8 mouse cellular contexts compared by ENCODE assay signal in genomic region chr11:48859014-48859413, GRCm38 (mm10). TPM values are rescaled to one million over a fixed set of nuclear protein-coding genes. Genes with fewer than 3 reads are reported as not detected.
DNase-seq lines count a peak whose midpoint lies in the region; ATAC-seq and TF ChIP-seq lines count a peak whose summit lies in the region.

No protein-coding gene starts in this region.

- H3K4me1 ChIP-seq in thymus, adult 2 months (replicated peaks; ENCODE audit: control insufficient read depth, insufficient read depth, low read length) = peaks cover 21% of the 10 kb centered on the region
- peaks cover 34% of the 10 kb centered on the region for H3K4me1 ChIP-seq in kidney, embryonic 15.5 days
- H3K4me1 ChIP-seq in lung, embryonic 16.5 days (replicated peaks; ENCODE audit: control insufficient read depth, insufficient read depth, low read length) = peaks cover 22% of the 10 kb centered on the region; the same call in 1 of the 2 replicates

- H3K36me3 ChIP-seq in thymus, adult 2 months (ENCODE audit: control insufficient read depth, insufficient read depth, low read length) = no peaks in the 10 kb centered on the region
- no peaks in the 10 kb centered on the region for H3K36me3 ChIP-seq in kidney, embryonic 15.5 days
- H3K36me3 ChIP-seq in lung, embryonic 16.5 days (ENCODE audit: control insufficient read depth, insufficient read depth, low read length) = no peaks in the 10 kb centered on the region

- no peak overlapping the region for H3K27ac ChIP-seq in thymus, adult 2 months (ENCODE audit: control insufficient read depth, insufficient read depth, low read length)
- no peak overlapping the region; the same call in 1 of the 2 replicates for H3K27ac ChIP-seq in kidney, embryonic 15.5 days
- no peak overlapping the region for H3K27ac ChIP-seq in lung, embryonic 16.5 days (ENCODE audit: low read length)

- ATAC-seq in kidney, embryonic 15.5 days (replicated peaks; ENCODE audit: low FRiP score) = no peak
- ATAC-seq in lung, embryonic 16.5 days (ENCODE audit: low read depth) = no peak

- H3K4me2 ChIP-seq in kidney, embryonic 15.5 days = peak overlapping the region; percentile 82
- peak overlapping the region; percentile 88 for H3K4me2 ChIP-seq in lung, embryonic 16.5 days (ENCODE audit: low read depth, low read length)

- peak; percentile 60 for DNase-seq in thymus, adult 2 months
- DNase-seq in thymus, adult 18-20 months = no peak
- peak; percentile 85 for DNase-seq in cerebellum, adult 9-10 months
- DNase-seq in heart, adult 8-10 months (ENCODE audit: low spot score) = peak; percentile 72
- DNase-seq in right cerebral cortex, adult 2 months (ENCODE audit: low spot score in 2 of 2) = peak; percentile 68 to 80
- no peak for DNase-seq in urinary bladder, postnatal 10 days (ENCODE audit: low spot score)

- no peak for TF ChIP-seq CTCF in thymus, adult 2 months (IDR thresholded peaks at IDR 0.05; ENCODE audit: borderline replicate concordance, control insufficient read depth, extremely low read depth, insufficient read depth, low read length, poor library complexity)

- whole genome bisulfite sequencing in thymus, adult 2 months = 2% methylated on average over 6 of the region's 6 CpGs
- 0% methylated on average over 6 of the region's 6 CpGs for WGBS in kidney, embryonic 15.5 days
- under 1% methylated on average over 6 of the region's 6 CpGs for WGBS in lung, embryonic 16.5 days

- no peaks in the 10 kb centered on the region for H3K9me3 ChIP-seq in kidney, embryonic 15.5 days (replicated peaks)
- no peaks in the 10 kb centered on the region for H3K9me3 ChIP-seq in lung, embryonic 16.5 days (ENCODE audit: control insufficient read depth, low read length)

- TF ChIP-seq POLR2A in thymus, adult 2 months (IDR thresholded peaks at IDR 0.05; ENCODE audit: control insufficient read depth, extremely low read depth, insufficient read depth, low read length, poor library complexity) = no peak

- H3K9ac ChIP-seq in kidney, embryonic 15.5 days = no peak overlapping the region
- H3K9ac ChIP-seq in lung, embryonic 16.5 days (ENCODE audit: low read length) = no peak overlapping the region

- no peak overlapping the region for H3K4me3 ChIP-seq in thymus, adult 2 months (ENCODE audit: control insufficient read depth, insufficient read depth, low read length)
- peak overlapping the region; percentile 58 for H3K4me3 ChIP-seq in kidney, embryonic 15.5 days (replicated peaks)
- no peak overlapping the region; the same call in 1 of the 2 replicates for H3K4me3 ChIP-seq in lung, embryonic 16.5 days (ENCODE audit: low read length)

- H3K27me3 ChIP-seq in thymus, adult 2 months (ENCODE audit: control insufficient read depth, insufficient read depth, low read length) = no peaks in the 10 kb centered on the region
- peaks cover 15% of the 10 kb centered on the region for H3K27me3 ChIP-seq in kidney, embryonic 15.5 days
- H3K27me3 ChIP-seq in lung, embryonic 16.5 days (ENCODE audit: control insufficient read depth, insufficient read depth, low read depth, low read length) = no peaks in the 10 kb centered on the region; the same call in 1 of the 2 replicates

RNA-seq across cellular contexts. Expression of gene Irgm1, which starts 12.5 kb away (rescaled TPM):
- polyA plus RNA-seq in thymus, adult 2 months (2012; rRNA removed) = 17.7 and 20.0 TPM in 2 replicates
- total RNA-seq in heart, adult 8-10 months (2022) = 10 to 100 TPM; 11.7 to 13.3 (median 12.1) TPM
- polyA plus RNA-seq in kidney, embryonic 15.5 days (2015; fragmentation: Nextera tagmentation; extraction: Ambion mirVana) = 15.2 and 15.5 TPM in 2 replicates
- polyA plus RNA-seq in lung, embryonic 16.5 days (2015; fragmentation: Nextera tagmentation; extraction: Ambion mirVana) = 10.6 and 14.9 TPM in 2 replicates

RNA-seq across cellular contexts. Expression of gene Gm12184, which starts 32.6 kb away (rescaled TPM):
- 8.1 and 20.2 TPM in 2 replicates for polyA plus RNA-seq in thymus, adult 2 months (2012; rRNA removed)
- total RNA-seq in heart, adult 8-10 months (2022) = 1 to 10 TPM; 1.6 to 5.4 (median 3.7) TPM
- polyA plus RNA-seq in kidney, embryonic 15.5 days (2015; fragmentation: Nextera tagmentation; extraction: Ambion mirVana) = 1.6 and 2.9 TPM in 2 replicates
- polyA plus RNA-seq in lung, embryonic 16.5 days (2015; fragmentation: Nextera tagmentation; extraction: Ambion mirVana) = 1.7 and 2.6 TPM in 2 replicates

RNA-seq across cellular contexts. Expression of gene Trim7, which starts 33.1 kb away (rescaled TPM):
- polyA plus RNA-seq in thymus, adult 2 months (2012; rRNA removed) = 11.6 and 13.0 TPM in 2 replicates
- 10 to 100 TPM; 15.6 to 31.7 (median 17.5) TPM for total RNA-seq in heart, adult 8-10 months (2022)
- 3.7 and 4.0 TPM in 2 replicates for polyA plus RNA-seq in kidney, embryonic 15.5 days (2015; fragmentation: Nextera tagmentation; extraction: Ambion mirVana)
- 0.51 and 1.2 TPM in 2 replicates for polyA plus RNA-seq in lung, embryonic 16.5 days (2015; fragmentation: Nextera tagmentation; extraction: Ambion mirVana)

RNA-seq across cellular contexts. Expression of gene Trim41, which starts 41.9 kb away (rescaled TPM):
- polyA plus RNA-seq in thymus, adult 2 months (2012; rRNA removed) = 41.7 and 41.9 TPM in 2 replicates
- total RNA-seq in heart, adult 8-10 months (2022) = 10 to 100 TPM; 22.2 to 28.9 (median 23.8) TPM
- polyA plus RNA-seq in kidney, embryonic 15.5 days (2015; fragmentation: Nextera tagmentation; extraction: Ambion mirVana) = 6.6 and 7.0 TPM in 2 replicates
- 6.4 and 6.6 TPM in 2 replicates for polyA plus RNA-seq in lung, embryonic 16.5 days (2015; fragmentation: Nextera tagmentation; extraction: Ambion mirVana)

RNA-seq across cellular contexts. Expression of gene Gm5431, which starts 43.0 kb away (rescaled TPM):
- 0.34 and 0.47 TPM in 2 replicates for polyA plus RNA-seq in thymus, adult 2 months (2012; rRNA removed)
- 1 to 10 TPM in 2 of 4 experiments, under 1 TPM in 2; 0.47 to 1.2 (median 0.90) TPM for total RNA-seq in heart, adult 8-10 months (2022)
- 0.14 and 0.24 TPM in 2 replicates for polyA plus RNA-seq in kidney, embryonic 15.5 days (2015; fragmentation: Nextera tagmentation; extraction: Ambion mirVana)
- 0.18 and 0.24 TPM in 2 replicates for polyA plus RNA-seq in lung, embryonic 16.5 days (2015; fragmentation: Nextera tagmentation; extraction: Ambion mirVana)

Comparison
In these comparisons a context has a peak if more than half of its experiments do, and no peak if none do; other contexts are left out.
1. DNase-seq: peak in thymus, adult 2 months (single experiment), cerebellum, adult 9-10 months (single experiment), heart, adult 8-10 months (single experiment) and right cerebral cortex, adult 2 months (2 of 2); none in thymus, adult 18-20 months (0 of 2) and urinary bladder, postnatal 10 days (single experiment).